Mouse (Mus musculus) cerebellum, adult 2 months (tissue): ENCODE results near the gene Rmnd5a.

Experiments
- CTCF ChIP-seq: fragments of 200-500 bp; IDR thresholded peaks from 2 replicates; pipeline ENCODE4 v1.5.1; 2011; ENCODE audit warnings: low read depth, mild to moderate bottlenecking, control low read depth, low read length, moderate library complexity, borderline replicate concordance; ENCODE audit not compliant: insufficient read depth
- POLR2A ChIP-seq: fragments of 200-500 bp; IDR thresholded peaks from 2 replicates; pipeline ENCODE4 v1.6.1; 2011; ENCODE audit warnings: low read length, control low read depth, borderline replicate concordance; ENCODE audit not compliant: insufficient read depth

DNA sequence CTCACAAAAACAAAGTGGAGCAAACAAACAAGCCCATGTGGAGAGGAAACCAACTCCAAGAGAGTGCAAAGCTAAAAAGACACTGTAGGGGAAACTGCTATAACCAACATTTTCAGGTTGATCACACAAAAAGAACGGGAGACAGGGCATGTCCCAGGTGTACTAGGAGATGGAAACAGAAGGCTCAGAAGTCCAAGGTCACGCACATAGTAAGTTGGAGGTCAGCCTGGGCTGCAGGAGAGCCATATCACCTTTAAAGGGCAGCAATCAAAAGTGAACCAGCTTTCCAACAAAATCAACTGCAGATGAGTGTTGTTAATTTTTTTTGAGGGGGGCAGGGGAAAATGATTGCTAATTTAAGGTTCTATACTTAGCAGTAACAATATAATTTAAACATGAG is 45.8 kb upstream of the Rmnd5a start:
- TF ChIP-seq CTCF (no peak), POLR2A (no peak)
